8 mouse cellular contexts compared by ENCODE assay signal in genomic region chr10:76668947-76669284, GRCm38 (mm10). TPM values are rescaled to one million over a fixed set of nuclear protein-coding genes. Genes with fewer than 3 reads are reported as not detected.
DNase-seq lines count a peak whose midpoint lies in the region; ATAC-seq and TF ChIP-seq lines count a peak whose summit lies in the region.

No protein-coding gene starts in this region.

- H3K27ac ChIP-seq in heart, adult 2 months: peak overlapping the region; percentile 20; the same call in 1 of the 2 replicates
- no peak overlapping the region for H3K27ac ChIP-seq in heart, embryonic 11.5 days (ENCODE audit: low read depth, low read length)
- H3K27ac ChIP-seq in embryonic facial prominence, embryonic 13.5 days: peak overlapping the region; percentile 83

- no peak for TF ChIP-seq CTCF in heart, adult 2 months (IDR thresholded peaks at IDR 0.05)

- no peak for TF ChIP-seq EP300 in heart, adult 2 months (IDR thresholded peaks at IDR 0.05; ENCODE audit: insufficient read depth, low read depth, low read length)

- no peaks in the 10 kb centered on the region for H3K36me3 ChIP-seq in heart, adult 2 months (ENCODE audit: control insufficient read depth, insufficient read depth, low read length)
- H3K36me3 ChIP-seq in heart, embryonic 11.5 days (ENCODE audit: control insufficient read depth, insufficient read depth, low read length): no peaks in the 10 kb centered on the region
- no peaks in the 10 kb centered on the region for H3K36me3 ChIP-seq in embryonic facial prominence, embryonic 13.5 days

- no peak overlapping the region for H3K4me3 ChIP-seq in heart, adult 2 months
- no peak overlapping the region for H3K4me3 ChIP-seq in heart, embryonic 11.5 days (ENCODE audit: low read depth, low read length)
- H3K4me3 ChIP-seq in embryonic facial prominence, embryonic 13.5 days: no peak overlapping the region

- H3K27me3 ChIP-seq in heart, adult 2 months (ENCODE audit: control insufficient read depth, insufficient read depth, low read length): no peaks in the 10 kb centered on the region
- no peaks in the 10 kb centered on the region for H3K27me3 ChIP-seq in heart, embryonic 11.5 days (ENCODE audit: control insufficient read depth, insufficient read depth, low read length)
- no peaks in the 10 kb centered on the region for H3K27me3 ChIP-seq in embryonic facial prominence, embryonic 13.5 days

- 47% methylated on average over 7 of the region's 7 CpGs for WGBS in heart, adult 2 months
- WGBS in heart, embryonic 11.5 days (ENCODE audit: insufficient replicate concordance): 61% methylated on average over 7 of the region's 7 CpGs
- WGBS in embryonic facial prominence, embryonic 13.5 days: 28% methylated on average over 7 of the region's 7 CpGs

- H3K9ac ChIP-seq in heart, adult 2 months (ENCODE audit: low read depth, low read length): no peak overlapping the region
- no peak overlapping the region for H3K9ac ChIP-seq in heart, embryonic 11.5 days (ENCODE audit: low read depth, low read length)
- no peak overlapping the region for H3K9ac ChIP-seq in embryonic facial prominence, embryonic 13.5 days

- TF ChIP-seq POLR2A in heart, adult 2 months (IDR thresholded peaks at IDR 0.05; ENCODE audit: insufficient read depth, low read depth, low read length): no peak

- H3K4me2 ChIP-seq in heart, embryonic 11.5 days: no peak overlapping the region
- no peak overlapping the region for H3K4me2 ChIP-seq in embryonic facial prominence, embryonic 13.5 days

- no peak for ATAC-seq in heart, embryonic 11.5 days (replicated peaks; ENCODE audit: insufficient number of reproducible peaks, low FRiP score, low TSS enrichment)
- peak; percentile 83; the same call in 1 of the 2 replicates for ATAC-seq in embryonic facial prominence, embryonic 13.5 days (ENCODE audit: insufficient number of reproducible peaks, insufficient read depth, low FRiP score, low TSS enrichment, low read depth)

- intact Hi-C loops in heart, adult 2 months (cut with DNase I): no loop called here
- intact Hi-C loops in heart, postnatal 14 days (cut with DNase I): no loop called here
- intact Hi-C loops in left cerebral cortex, postnatal 10 days (cut with DNase I): no loop called here

- H3K4me1 ChIP-seq in heart, adult 2 months (ENCODE audit: control insufficient read depth, insufficient read depth, low read length): peaks cover 2% of the 10 kb centered on the region; the same call in 1 of the 2 replicates
- H3K4me1 ChIP-seq in heart, embryonic 11.5 days (ENCODE audit: control insufficient read depth, insufficient read depth, low read length): no peaks in the 10 kb centered on the region
- peaks cover 38% of the 10 kb centered on the region for H3K4me1 ChIP-seq in embryonic facial prominence, embryonic 13.5 days

- H3K79me2 ChIP-seq in heart, adult 2 months (replicated peaks; ENCODE audit: control insufficient read depth, insufficient read depth, low read length): no peaks in the 10 kb centered on the region

- peak; percentile 59 to 75 for DNase-seq in heart, adult 2 months
- DNase-seq in heart, postnatal 14 days: peak; percentile 53 to 59
- DNase-seq in left cerebral cortex, postnatal 10 days (ENCODE audit: extremely low spot score in 1 of 2, low spot score in 2 of 2): peak; percentile 61 to 62
- peak; percentile 89 for DNase-seq in telencephalon, adult 2 months (ENCODE audit: low read depth, low spot score)
- no peak for DNase-seq in MN1 (ENCODE audit: low spot score)
- no peak for DNase-seq in cerebellum, adult 18-20 months

- peaks cover 5% of the 10 kb centered on the region; the same call in 1 of the 2 replicates for H3K9me3 ChIP-seq in heart, embryonic 11.5 days (replicated peaks; ENCODE audit: control insufficient read depth, low read length)
- H3K9me3 ChIP-seq in embryonic facial prominence, embryonic 13.5 days: peaks cover 16% of the 10 kb centered on the region

RNA-seq across cellular contexts. Expression of gene Col6a2, which starts 45.5 kb away (rescaled TPM):
- total RNA-seq in heart, adult 2 months (2021): 10 to 100 TPM; 36.0 to 65.5 TPM
- polyA plus RNA-seq in heart, adult 2 months (2012; rRNA removed): 70.2 and 89.7 TPM in 2 replicates
- 11.6 and 16.3 TPM in 2 replicates for polyA plus RNA-seq in heart, embryonic 11.5 days (2014; fragmentation: Nextera tagmentation; extraction: Ambion mirVana)
- 173 and 181 TPM in 2 replicates for polyA plus RNA-seq in embryonic facial prominence, embryonic 13.5 days (2015; fragmentation: Nextera tagmentation; extraction: Ambion mirVana)
- total RNA-seq in heart, postnatal 14 days (2021): 100 to 1,000 TPM; 169 to 173 TPM
- total RNA-seq in left cerebral cortex, postnatal 10 days (2021): 10 to 100 TPM; 15.6 to 18.8 TPM

RNA-seq across cellular contexts. Expression of gene Col6a1, which starts 57.1 kb away (rescaled TPM):
- total RNA-seq in heart, adult 2 months (2021): 10 to 100 TPM; 30.5 to 52.4 TPM
- 75.5 and 95.3 TPM in 2 replicates for polyA plus RNA-seq in heart, adult 2 months (2012; rRNA removed)
- polyA plus RNA-seq in heart, embryonic 11.5 days (2014; fragmentation: Nextera tagmentation; extraction: Ambion mirVana): 16.3 and 22.1 TPM in 2 replicates
- polyA plus RNA-seq in embryonic facial prominence, embryonic 13.5 days (2015; fragmentation: Nextera tagmentation; extraction: Ambion mirVana): 174 and 175 TPM in 2 replicates
- total RNA-seq in heart, postnatal 14 days (2021): 100 to 1,000 TPM; 142 to 151 TPM
- total RNA-seq in left cerebral cortex, postnatal 10 days (2021): 10 to 100 TPM; 32.0 to 34.3 TPM

Comparison
In these comparisons a context has a peak if more than half of its experiments do, and no peak if none do; other contexts are left out.
1. DNase-seq: peak in heart, adult 2 months (2 of 2), heart, postnatal 14 days (2 of 2), left cerebral cortex, postnatal 10 days (2 of 2) and telencephalon, adult 2 months (single experiment); none in MN1 (single experiment) and cerebellum, adult 18-20 months (0 of 2).